Mouse (Mus musculus): ENCODE results near the gene Tpst1.

- no peak for TF ChIP-seq GATA1 (IDR thresholded peaks at IDR 0.05; ENCODE audit: borderline replicate concordance, low read length)
- no peak for TF ChIP-seq FLI1 (IDR thresholded peaks at IDR 0.05; ENCODE audit: low read length)
Observed at GRCm38 (mm10) chr5:130060329-130060665, 12.8 kb upstream of the Tpst1 start.
